Mouse (Mus musculus): ENCODE measurements at regions not wholly inside any gene's neighbourhood (a gene's known extent, or its start where the extent isn't known, plus 50 kb on each side); places are given as distances from the start of the nearest gene placed in this dataset.
"Not testable (repeated sequence)": the region's sequence is repeated elsewhere in the genome, so short reads cannot be mapped to it uniquely, and the experiment has no call there.

GRCm38 (mm10) chr7:60622271-60623249 is 482.5 kb upstream of the Snrpn start:
- in situ Hi-C loops (cut with MboI, MseI), result not testable (repeated sequence)

- in situ Hi-C loops (cut with MboI, MseI), result loop anchor here (5.0 kb wide), 2 partner anchors 375 to 1780 kb away; no protein-coding TSS in a partner anchor
Observed at GRCm38 (mm10) chr7:60617070-60617674, 477.2 kb upstream of the Snrpn start.

Measured in T-helper 1 cell (primary cell).